Mouse (Mus musculus): Measurements from ENCODE around the gene Catip.
"Not testable (repeated sequence)": the region's sequence is repeated elsewhere in the genome, so short reads cannot be mapped to it uniquely, and the experiment has no call there.

Gene Catip

DNA sequence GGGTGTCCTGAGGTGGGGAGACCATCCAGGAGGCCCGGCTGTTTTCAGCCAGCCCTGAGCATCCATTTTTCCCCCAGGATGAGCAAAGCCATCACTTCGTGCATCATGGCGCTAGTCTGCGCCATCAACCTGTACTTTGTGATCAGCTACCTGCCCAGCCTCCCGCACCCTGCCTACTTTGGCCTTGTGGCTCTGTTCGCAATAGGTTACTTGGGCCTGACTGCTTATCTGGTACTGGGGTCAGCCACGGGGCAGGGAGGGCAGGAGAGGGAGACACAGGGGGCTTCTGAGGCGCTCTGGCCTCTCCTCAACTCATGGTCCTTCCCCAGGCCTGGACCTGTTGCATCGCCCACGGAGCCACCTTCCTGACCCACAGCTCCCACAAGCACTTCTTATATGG is 23.2 kb downstream of the Catip start:
- no peak for DNase-seq (ENCODE audit: low spot score)

GRCm38 (mm10) chr1:74385531-74385930 is 23.6 kb downstream of the Catip start:
- DNase-seq (ENCODE audit: low spot score): no peak

GRCm38 (mm10) chr1:74386363-74386713 is 24.4 kb downstream of the Catip start:
- DNase-seq (ENCODE audit: low spot score): no peak

- DNase-seq (ENCODE audit: low spot score): peak; percentile 95
These were observed 24.9 kb downstream of the Catip start for GRCm38 (mm10) chr1:74386714-74387385.

DNA sequence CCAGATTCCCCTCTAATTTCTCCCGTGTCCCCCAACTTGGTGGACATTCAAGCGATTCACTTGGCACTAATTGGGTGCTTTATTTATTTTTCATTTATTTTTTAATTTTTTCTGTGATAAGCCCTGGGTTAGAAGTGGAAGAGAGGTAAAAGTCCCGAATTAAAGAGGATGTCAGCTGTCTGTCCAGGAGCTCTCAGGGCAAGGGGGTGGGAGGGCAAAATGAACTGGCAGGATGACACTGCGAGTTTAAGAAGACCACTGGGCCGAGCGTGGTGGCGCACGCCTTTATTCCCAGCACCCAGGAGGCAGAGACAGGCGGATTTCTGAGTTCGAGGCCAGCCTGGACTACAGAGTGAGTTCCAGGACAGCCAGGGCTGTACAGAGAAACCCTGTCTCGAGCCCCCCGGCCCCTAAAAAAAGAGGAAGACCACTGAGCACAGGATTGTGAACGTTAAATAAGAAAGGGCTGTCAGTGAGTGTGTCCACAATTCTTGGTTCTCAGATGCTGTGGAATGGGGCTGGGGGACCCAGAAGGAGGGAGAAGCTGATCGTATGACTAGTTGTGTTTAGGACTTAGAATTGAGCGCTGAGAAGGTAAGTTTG is 25.6 kb downstream of the Catip start:
- DNase-seq (ENCODE audit: low spot score): no peak

GRCm38 (mm10) chr1:74388398-74388920 is 26.6 kb downstream of the Catip start:
- DNase-seq (ENCODE audit: low spot score): no peak

DNA sequence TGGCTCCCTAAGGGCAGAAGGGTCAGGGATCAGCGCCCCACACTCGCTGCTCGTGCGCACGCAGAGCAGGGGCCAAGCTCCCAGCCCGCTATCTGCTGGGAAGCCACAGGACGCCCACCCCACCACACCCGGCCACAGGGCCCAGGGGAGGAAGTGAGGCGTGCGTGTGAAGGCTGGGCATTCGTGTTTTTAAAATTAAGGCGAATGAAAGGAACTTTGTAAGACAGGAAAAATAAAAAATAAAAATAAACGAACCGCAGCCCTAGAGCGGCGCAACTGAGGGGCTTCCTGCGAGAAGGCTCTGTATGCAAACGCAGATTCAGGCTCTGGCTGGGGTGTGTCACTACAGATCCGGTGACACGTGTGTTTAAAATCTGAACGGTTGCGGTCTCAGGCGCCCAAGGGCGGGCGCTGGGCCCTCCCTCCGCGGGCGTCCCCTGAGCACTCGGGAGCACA is 28.0 kb downstream of the Catip start:
- no peak for DNase-seq (ENCODE audit: low spot score)

DNA sequence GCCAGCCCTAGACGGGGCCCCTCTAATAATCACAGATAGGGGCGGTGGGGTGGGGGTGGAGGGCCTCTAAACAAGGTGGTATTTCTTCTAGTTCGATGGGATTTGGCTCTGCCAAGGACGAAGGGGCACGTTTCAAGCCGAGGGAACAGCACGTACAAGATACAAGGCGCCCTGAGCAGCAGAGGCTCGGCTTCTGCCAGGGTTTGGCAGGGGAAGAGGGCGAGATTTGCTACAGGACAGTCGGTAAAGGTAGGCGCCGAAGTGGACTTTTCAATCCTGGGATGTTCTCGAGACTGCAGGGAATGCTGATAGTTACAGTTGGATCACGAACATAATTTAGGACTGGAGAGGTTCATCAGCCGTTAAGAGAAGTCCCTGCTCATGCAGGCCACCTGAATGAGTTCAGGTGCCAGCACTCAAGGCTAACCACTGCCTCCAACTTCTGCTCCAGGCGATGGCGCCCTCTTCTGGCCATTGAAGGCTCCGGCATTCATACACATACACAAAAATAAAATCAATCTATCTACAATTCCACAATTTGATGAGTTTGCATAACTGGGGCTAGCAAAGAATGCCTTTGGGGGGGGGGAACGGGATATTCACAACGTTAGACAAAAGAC is 28.5 kb downstream of the Catip start:
- no peak for DNase-seq (ENCODE audit: low spot score)

- DNase-seq (ENCODE audit: low spot score): peak; percentile 98
These were observed 29.2 kb downstream of the Catip start, which contains the start of gene Ctdsp1 for GRCm38 (mm10) chr1:74390924-74391748. Gene Ctdsp1, plus strand, starts transcription at chr1:74391509.

GRCm38 (mm10) chr1:74391844-74392441 is 30.0 kb downstream of the Catip start:
- peak; percentile 72 for DNase-seq (ENCODE audit: low spot score)

DNA sequence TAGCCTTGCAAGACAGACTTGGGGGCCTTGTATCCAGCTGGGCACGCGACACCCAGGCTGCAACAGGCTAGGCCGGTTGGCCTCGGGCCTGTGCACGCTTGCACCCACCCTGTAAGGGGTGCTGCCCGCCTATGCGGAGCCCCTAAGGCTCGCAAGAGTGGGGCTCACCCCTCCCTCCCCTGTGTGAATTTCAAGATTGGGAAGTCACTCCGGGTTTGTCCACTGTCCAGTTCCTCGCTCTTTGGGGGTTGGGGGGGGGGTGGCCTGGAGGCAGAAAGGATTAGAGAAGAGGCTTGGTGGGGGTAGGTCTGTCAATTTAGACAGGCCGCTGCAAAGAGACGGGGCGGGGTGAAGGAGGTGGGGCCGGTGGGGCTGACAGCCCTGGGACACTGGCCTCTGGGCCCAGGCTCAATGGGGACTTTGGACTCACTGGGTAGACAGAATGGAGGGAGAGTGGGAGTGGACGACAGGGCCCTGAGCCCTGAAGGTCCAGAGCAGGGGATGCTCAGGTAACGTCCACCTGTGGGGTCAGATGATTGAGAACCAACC is 30.6 kb downstream of the Catip start:
- peak; percentile 28 for DNase-seq (ENCODE audit: low spot score)

DNA sequence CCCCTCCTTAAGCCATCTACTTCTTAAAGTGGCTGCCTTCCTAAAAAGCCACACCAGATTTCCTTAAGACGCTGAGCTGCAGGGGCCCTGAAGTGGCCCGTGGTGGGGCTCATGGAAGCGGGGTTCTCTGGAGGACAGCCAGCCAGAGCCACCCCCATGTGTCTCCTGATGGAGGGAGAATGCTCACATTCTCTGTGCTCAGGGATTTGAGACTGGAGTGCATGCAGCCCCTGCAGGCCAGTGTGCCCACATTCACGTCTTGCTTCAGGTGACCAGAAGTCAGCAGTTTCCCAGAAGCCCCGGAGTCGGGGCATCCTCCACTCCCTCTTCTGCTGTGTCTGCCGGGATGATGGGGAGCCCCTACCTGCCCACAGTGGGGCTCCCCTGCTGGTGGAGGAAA is 31.1 kb downstream of the Catip start:
- no peak for DNase-seq (ENCODE audit: low spot score)

GRCm38 (mm10) chr1:74393697-74394096 is 31.8 kb downstream of the Catip start:
- DNase-seq (ENCODE audit: low spot score): no peak

DNA sequence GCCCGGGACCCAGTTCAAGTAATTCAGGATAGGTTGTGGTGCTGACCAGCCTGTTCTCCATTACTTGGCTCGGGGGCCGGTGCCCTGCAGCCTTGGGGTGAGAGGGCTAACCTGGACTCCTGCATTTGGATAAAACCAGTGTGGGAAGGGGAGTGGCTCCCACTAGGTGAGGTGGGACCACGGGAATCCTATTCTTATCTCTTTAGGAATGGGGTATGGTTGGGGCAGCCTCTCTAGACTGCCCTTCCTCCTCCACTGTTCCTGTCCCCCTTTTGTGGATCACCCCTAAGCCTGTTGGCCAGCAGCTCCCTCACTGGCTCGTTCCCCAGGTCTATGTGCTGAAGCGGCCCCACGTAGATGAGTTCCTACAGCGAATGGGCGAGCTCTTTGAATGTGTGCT is 32.4 kb downstream of the Catip start:
- DNase-seq (ENCODE audit: low spot score): no peak

GRCm38 (mm10) chr1:74394858-74395257 is 33.0 kb downstream of the Catip start:
- no peak for DNase-seq (ENCODE audit: low spot score)

DNA sequence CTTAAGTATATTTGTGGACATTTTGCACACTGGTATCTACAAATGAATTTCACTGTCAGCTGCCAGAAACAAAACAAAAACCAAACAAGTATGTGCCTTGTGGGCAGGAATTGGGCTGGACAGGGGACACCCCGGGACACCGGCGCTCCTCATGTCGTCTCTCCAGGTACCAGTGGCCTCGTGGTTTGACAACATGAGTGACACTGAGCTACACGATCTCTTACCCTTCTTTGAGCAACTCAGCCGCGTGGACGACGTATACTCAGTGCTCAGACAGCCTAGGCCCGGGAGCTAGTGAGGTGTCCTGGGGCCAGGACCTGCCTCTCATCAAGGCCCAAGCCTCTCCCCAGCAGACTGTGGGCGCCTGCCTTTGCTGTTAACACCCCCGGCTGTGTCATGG is 33.4 kb downstream of the Catip start:
- DNase-seq (ENCODE audit: low spot score): no peak

GRCm38 (mm10) chr1:74396456-74397222 is 34.7 kb downstream of the Catip start:
- DNase-seq (ENCODE audit: low spot score): not testable (repeated sequence)

DNA sequence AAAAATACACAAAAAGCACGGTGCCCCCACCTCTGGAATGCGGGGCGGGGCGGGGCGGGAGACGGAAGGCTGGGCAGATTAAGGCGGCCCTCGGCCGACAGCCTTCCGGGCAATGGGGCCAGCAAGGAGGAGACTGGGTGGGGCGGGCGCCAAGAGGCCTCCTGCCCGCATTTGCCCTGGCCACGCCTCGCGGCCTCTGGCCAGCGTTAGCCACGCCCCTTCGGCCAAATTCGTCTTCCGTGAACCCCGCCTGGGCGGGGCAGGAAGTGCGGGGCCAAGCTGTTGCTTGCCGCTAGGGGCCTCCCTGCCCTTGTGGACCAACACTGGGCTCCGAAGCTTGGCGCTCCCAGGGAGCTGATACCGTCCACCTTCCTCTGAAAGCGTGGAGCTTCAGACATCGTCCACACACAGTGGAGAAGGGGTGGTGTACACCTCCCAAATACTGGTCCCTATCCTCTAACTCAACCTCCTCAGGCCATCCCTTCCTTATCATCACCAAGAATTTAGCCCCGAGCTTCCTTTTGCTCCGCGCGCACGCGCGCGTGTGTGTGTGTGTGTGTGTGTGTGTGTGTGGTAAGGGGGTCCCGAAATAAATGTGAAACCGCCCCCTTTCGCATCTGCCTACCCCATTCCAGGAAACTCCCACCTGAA is 35.5 kb downstream of the Catip start:
- DNase-seq (ENCODE audit: low spot score): peak; percentile 99

DNA sequence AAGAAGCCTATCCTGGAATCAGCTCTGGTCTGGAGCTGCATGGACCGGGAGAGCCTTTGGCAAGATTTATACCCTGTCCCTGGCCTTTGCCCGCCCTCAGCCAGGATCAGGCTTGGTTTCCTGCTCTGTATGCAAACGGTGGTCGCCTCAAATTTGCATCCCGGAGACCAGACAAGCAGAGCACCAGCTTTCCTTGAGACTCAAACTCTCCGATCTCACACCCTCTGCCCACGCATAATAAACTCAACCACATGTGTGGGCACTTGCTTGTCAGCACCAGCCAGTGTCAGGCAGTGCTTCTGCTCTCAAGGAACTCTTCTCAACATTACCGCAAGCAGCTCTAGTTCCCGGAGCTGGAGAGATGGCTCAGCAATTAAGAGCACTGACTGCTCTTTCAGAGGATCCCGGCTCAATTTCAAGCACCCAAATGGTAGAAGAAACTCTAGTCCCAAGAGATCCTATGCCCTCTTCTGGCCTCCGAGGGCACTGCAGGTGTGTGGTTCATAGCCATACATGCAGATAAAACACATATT is 36.1 kb downstream of the Catip start:
- DNase-seq (ENCODE audit: low spot score): peak; percentile 76

DNA sequence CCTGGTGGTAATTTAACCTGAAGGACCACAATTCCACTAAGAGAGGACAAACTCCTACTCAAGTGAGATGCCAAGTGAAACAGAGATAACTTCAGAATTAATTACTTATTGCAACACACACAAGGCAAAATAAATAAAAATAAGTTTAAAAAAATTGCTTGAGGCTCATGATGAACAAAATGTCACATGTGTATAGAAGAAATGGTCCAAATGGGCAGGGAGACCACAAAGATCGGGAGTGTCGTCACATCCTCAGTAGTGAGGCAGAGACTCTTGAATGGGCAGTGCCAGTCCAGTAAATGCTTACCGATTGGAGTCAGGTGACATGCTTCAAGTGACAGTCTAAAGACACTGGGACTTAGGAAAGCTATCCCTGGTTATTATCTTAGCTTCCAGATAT is 38.6 kb downstream of the Catip start:
- DNase-seq (ENCODE audit: low spot score): no peak

Measured in MN1 (cell line).